Mouse (Mus musculus): ENCODE results near the gene Rhou.

- TF ChIP-seq CTCF (IDR thresholded peaks at IDR 0.05; ENCODE audit: low read depth) = no peak
- no peak for TF ChIP-seq EP300 (IDR thresholded peaks at IDR 0.05; ENCODE audit: low read depth)
These were observed 53.4 kb downstream of the Rhou start for GRCm38 (mm10) chr8:123707137-123707536.
